Mouse (Mus musculus) lung, adult 2 months (tissue): ENCODE results near the gene Lst1.

Experiments
- CTCF ChIP-seq: fragments of 200-500 bp; IDR thresholded peaks from 2 replicates; pipeline ENCODE4 v1.5.1; 2011; ENCODE audit warnings: mild to moderate bottlenecking, low read length, control low read depth; ENCODE audit not compliant: insufficient read depth
- POLR2A ChIP-seq: fragments of 200-500 bp; IDR thresholded peaks from 2 replicates; pipeline ENCODE4 v1.6.1; 2011; ENCODE audit warnings: low read depth, mild to moderate bottlenecking, control low read depth, low read length, borderline replicate concordance; ENCODE audit errors: extremely low read depth

DNA sequence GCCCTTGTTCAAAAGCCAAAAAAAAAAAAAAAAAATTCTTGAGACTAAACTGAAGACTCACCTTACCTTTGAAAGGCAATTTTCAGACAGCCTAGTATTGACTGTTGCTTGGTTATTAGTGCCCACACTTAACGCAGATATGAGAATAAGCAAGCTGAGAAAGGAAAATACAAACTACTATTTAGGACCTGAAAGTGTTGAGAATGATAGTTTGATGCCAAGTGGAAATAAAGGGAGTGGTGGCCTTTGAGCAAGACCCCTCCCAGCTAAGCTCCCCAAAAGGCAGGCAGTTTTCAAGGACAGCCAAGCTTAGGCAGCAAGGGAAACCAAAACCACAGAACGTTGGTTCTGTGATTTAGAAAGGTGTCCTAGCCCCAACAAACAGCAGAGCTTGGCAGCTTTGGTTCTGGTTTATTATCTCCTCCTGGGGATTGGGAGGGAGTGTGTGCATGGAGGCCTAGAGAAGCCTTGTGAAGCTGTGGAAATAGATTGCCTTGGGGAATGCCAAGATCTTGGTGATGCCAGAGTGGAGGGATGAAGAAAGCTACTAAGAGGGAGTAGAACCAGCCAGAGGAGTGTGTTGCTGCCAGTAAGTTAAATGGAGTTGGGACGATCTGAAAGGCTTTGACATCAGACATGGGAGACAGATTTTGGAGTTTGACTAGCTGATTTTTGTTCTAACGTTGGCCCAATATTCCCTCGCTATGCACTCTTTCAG is 40.2 kb downstream of the Lst1 start:
- TF ChIP-seq POLR2A (no peak), CTCF (no peak)
